Mouse (Mus musculus) MEL (cell line): ENCODE results near the gene Uvssa. TPM values are rescaled to one million over a fixed set of nuclear protein-coding genes. Genes with fewer than 3 reads are reported as not detected.

Experiments used
- DNase-seq: peaks from one replicate; pipeline ENCODE4 v3.0.0; 2011; ENCODE audit warnings: low read depth, low spot score
- H3K27ac ChIP-seq: 2 replicates; pipeline ENCODE4 v1.5.1; 2012; ENCODE audit warnings: low read depth, mild to moderate bottlenecking, control low read depth, low read length, moderate library complexity; ENCODE audit not compliant: control insufficient read depth
- H3K27me3 ChIP-seq, 2 experiments: fragments of 150-350 bp in 1 of 2; sonication (generic) in 1 of 2; 2 replicates each; pipeline ENCODE4 v1.6.1; 2012; ENCODE audit warnings: low read length in 2 of 2, mild to moderate bottlenecking in 2 of 2, improper control_type of control experiment in 1 of 2, moderate library complexity in 1 of 2; ENCODE audit not compliant: insufficient read depth in 2 of 2, control insufficient read depth in 1 of 2
- H3K36me3 ChIP-seq, 2 experiments: 2 replicates each; pipeline ENCODE4 v1.6.1; 2012 to 2014; ENCODE audit warnings: low read length in 2 of 2, improper control_type of control experiment in 1 of 2, inconsistent platforms in 1 of 2, mild to moderate bottlenecking in 1 of 2; ENCODE audit not compliant: insufficient read depth in 2 of 2, control insufficient read depth in 1 of 2
- H3K4me1 ChIP-seq, 2 experiments: fragments of 150-350 bp in 1 of 2; sonication (generic) in 1 of 2; 2 replicates each; pipeline ENCODE4 v1.6.1; 2012; ENCODE audit warnings: low read length in 2 of 2, improper control_type of control experiment in 1 of 2, mild to moderate bottlenecking in 1 of 2; ENCODE audit not compliant: insufficient read depth in 2 of 2, control insufficient read depth in 1 of 2
- H3K4me3 ChIP-seq, 2 experiments: fragments of 150-350 bp in 1 of 2; sonication (generic) in 1 of 2; 2 replicates each; pipeline ENCODE4 v1.5.1; 2012; ENCODE audit warnings: low read depth in 2 of 2, low read length in 2 of 2, mild to moderate bottlenecking in 2 of 2, moderate library complexity in 2 of 2, control low read depth in 1 of 2, improper control_type of control experiment in 1 of 2; ENCODE audit not compliant: control insufficient read depth in 1 of 2, insufficient read depth in 1 of 2
- H3K79me2 ChIP-seq: 2 replicates; pipeline ENCODE4 v1.6.1; 2012; ENCODE audit warnings: mild to moderate bottlenecking, low read length, moderate library complexity; ENCODE audit not compliant: control insufficient read depth, poor library complexity, insufficient read depth
- H3K9ac ChIP-seq: 2 replicates; pipeline ENCODE4 v1.6.1; 2012; ENCODE audit warnings: low read depth, mild to moderate bottlenecking, control low read depth, low read length, moderate library complexity; ENCODE audit not compliant: control insufficient read depth, poor library complexity, severe bottlenecking
- H3K9me3 ChIP-seq: fragments of 150-350 bp; sonication (generic); replicated peaks from 2 replicates; pipeline ENCODE4 v1.6.1; 2012; ENCODE audit warnings: mild to moderate bottlenecking, low read length, improper control_type of control experiment, moderate library complexity; ENCODE audit not compliant: insufficient read depth
- BHLHE40 ChIP-seq: IDR thresholded peaks from 2 replicates; pipeline ENCODE4 v1.6.1; 2012; ENCODE audit warnings: low read depth, mild to moderate bottlenecking, inconsistent platforms, low read length, improper control_type of control experiment, borderline replicate concordance
- CHD1 ChIP-seq: IDR thresholded peaks from 2 replicates; pipeline ENCODE4 v1.6.1; 2012; ENCODE audit warnings: low read depth, mild to moderate bottlenecking, inconsistent platforms, low read length, improper control_type of control experiment
- ELF1 ChIP-seq: IDR thresholded peaks from 2 replicates; pipeline ENCODE4 v1.6.1; 2014; ENCODE audit warnings: low read depth, mild to moderate bottlenecking, inconsistent platforms, low read length, improper control_type of control experiment, moderate library complexity
- EP300 ChIP-seq, 2 experiments: IDR thresholded peaks; 2 replicates each; pipeline ENCODE4 v1.6.1; 2011; ENCODE audit warnings: improper control_type of control experiment in 2 of 2, low read length in 2 of 2, low read depth in 1 of 2, mild to moderate bottlenecking in 1 of 2
- ETS1 ChIP-seq: IDR thresholded peaks from 2 replicates; pipeline ENCODE4 v1.6.1; 2012; ENCODE audit warnings: low read depth, mild to moderate bottlenecking, inconsistent platforms, low read length, improper control_type of control experiment, moderate library complexity
- GATA1 ChIP-seq: IDR thresholded peaks from 2 replicates; pipeline ENCODE4 v1.6.1; 2011; ENCODE audit warnings: low read depth, low read length, improper control_type of control experiment
- JUND ChIP-seq: IDR thresholded peaks from 2 replicates; pipeline ENCODE4 v1.6.1; 2011; ENCODE audit warnings: low read depth, mild to moderate bottlenecking, improper control_type of control experiment, low read length
- MAX ChIP-seq: IDR thresholded peaks from 2 replicates; pipeline ENCODE4 v1.6.1; 2011; ENCODE audit warnings: low read length, improper control_type of control experiment
- MAZ ChIP-seq: IDR thresholded peaks from 2 replicates; pipeline ENCODE4 v1.6.1; 2012; ENCODE audit warnings: low read depth, mild to moderate bottlenecking, inconsistent platforms, low read length, improper control_type of control experiment
- MEF2A ChIP-seq: IDR thresholded peaks from 2 replicates; pipeline ENCODE4 v1.6.1; 2014; ENCODE audit warnings: low read depth, mild to moderate bottlenecking, inconsistent platforms, low read length, improper control_type of control experiment; ENCODE audit not compliant: poor library complexity, insufficient replicate concordance, severe bottlenecking; ENCODE audit errors: extremely low read depth
- MYB ChIP-seq: IDR thresholded peaks from 2 replicates; pipeline ENCODE4 v1.6.1; 2011; ENCODE audit warnings: mild to moderate bottlenecking, low read depth, low read length, improper control_type of control experiment
- MYC ChIP-seq: IDR thresholded peaks from 2 replicates; pipeline ENCODE4 v1.6.1; 2011; ENCODE audit warnings: low read depth, mild to moderate bottlenecking, low read length, improper control_type of control experiment, moderate library complexity
- NELFE ChIP-seq: IDR thresholded peaks from 2 replicates; pipeline ENCODE4 v1.6.1; 2011; ENCODE audit warnings: low read depth, low read length, improper control_type of control experiment
- NRF1 ChIP-seq: IDR thresholded peaks from 2 replicates; pipeline ENCODE4 v1.6.1; 2014; ENCODE audit warnings: low read depth, mild to moderate bottlenecking, inconsistent platforms, low read length, improper control_type of control experiment, moderate library complexity; ENCODE audit not compliant: poor library complexity, insufficient read depth, severe bottlenecking
- POLR2AphosphoS2 ChIP-seq: IDR thresholded peaks from 2 replicates; pipeline ENCODE4 v1.6.1; 2011; ENCODE audit warnings: low read length, improper control_type of control experiment
- POLR2AphosphoS5 ChIP-seq: IDR thresholded peaks from 2 replicates; pipeline ENCODE4 v1.6.1; 2012; ENCODE audit warnings: low read depth, borderline replicate concordance, mild to moderate bottlenecking, inconsistent platforms, low read length, moderate library complexity, mixed read lengths
- RCOR1 ChIP-seq: IDR thresholded peaks from 2 replicates; pipeline ENCODE4 v1.6.1; 2012; ENCODE audit warnings: low read depth, mild to moderate bottlenecking, inconsistent platforms, low read length, improper control_type of control experiment
- SIN3A ChIP-seq: IDR thresholded peaks from 2 replicates; pipeline ENCODE4 v1.6.1; 2012; ENCODE audit warnings: low read length, improper control_type of control experiment, inconsistent platforms
- SMC3 ChIP-seq: IDR thresholded peaks from 2 replicates; pipeline ENCODE4 v1.6.1; 2011; ENCODE audit warnings: low read depth, low read length, improper control_type of control experiment
- TAL1 ChIP-seq: IDR thresholded peaks from 2 replicates; pipeline ENCODE4 v1.6.1; 2012; ENCODE audit warnings: mild to moderate bottlenecking, inconsistent platforms, low read length, moderate library complexity, mixed read lengths
- UBTF ChIP-seq: IDR thresholded peaks from 2 replicates; pipeline ENCODE4 v1.6.1; 2012; ENCODE audit warnings: low read depth, mild to moderate bottlenecking, inconsistent platforms, low read length, improper control_type of control experiment, moderate library complexity, borderline replicate concordance; ENCODE audit not compliant: insufficient read depth
- USF1 ChIP-seq: IDR thresholded peaks from 2 replicates; pipeline ENCODE4 v1.6.1; 2014; ENCODE audit warnings: low read depth, mild to moderate bottlenecking, inconsistent platforms, low read length, improper control_type of control experiment, moderate library complexity
- USF2 ChIP-seq, 2 experiments: IDR thresholded peaks; 2 replicates each; pipeline ENCODE4 v1.6.1; 2011 to 2012; ENCODE audit warnings: improper control_type of control experiment in 2 of 2, low read length in 2 of 2, borderline replicate concordance in 1 of 2, inconsistent platforms in 1 of 2, low read depth in 1 of 2, mild to moderate bottlenecking in 1 of 2; ENCODE audit not compliant: insufficient read depth in 1 of 2
- ZC3H11A ChIP-seq: IDR thresholded peaks from 2 replicates; pipeline ENCODE4 v1.6.1; 2012; ENCODE audit warnings: low read depth, mild to moderate bottlenecking, inconsistent platforms, low read length, improper control_type of control experiment
- ZMIZ1 ChIP-seq: IDR thresholded peaks from 2 replicates; pipeline ENCODE4 v1.6.1; 2012; ENCODE audit warnings: low read depth, mild to moderate bottlenecking, inconsistent platforms, low read length, improper control_type of control experiment, moderate library complexity
- ZNF384 ChIP-seq: IDR thresholded peaks from 2 replicates; pipeline ENCODE4 v1.6.1; 2012; ENCODE audit warnings: low read depth, mild to moderate bottlenecking, inconsistent platforms, low read length, improper control_type of control experiment
- polyA plus RNA-seq, 2 experiments: library from polyadenylated mRNA; stranded (reverse) in 1 of 2; unstranded in 1 of 2; fragments of >175 nt in 1 of 2; fragments of >200 nt in 1 of 2; gene quantifications; 2 replicates each; pipeline versions ENCODE4 v1.2.1 to v1.2.4; 2012; ENCODE audit warnings: low replicate concordance in 2 of 2, low read depth in 1 of 2; ENCODE audit not compliant: insufficient read length in 2 of 2, insufficient read depth in 1 of 2, missing spikeins in 1 of 2
- total RNA-seq: library from RNA; depleted of rRNA; stranded (reverse); fragments of 300-350 nt; gene quantifications from 2 replicates; pipeline ENCODE4 v1.2.3, GENCODE M21; 2012

Uvssa gene
- total and polyA plus RNA-seq, 3 experiments = 6.3 to 10.6 TPM; not detected in 1

DNA sequence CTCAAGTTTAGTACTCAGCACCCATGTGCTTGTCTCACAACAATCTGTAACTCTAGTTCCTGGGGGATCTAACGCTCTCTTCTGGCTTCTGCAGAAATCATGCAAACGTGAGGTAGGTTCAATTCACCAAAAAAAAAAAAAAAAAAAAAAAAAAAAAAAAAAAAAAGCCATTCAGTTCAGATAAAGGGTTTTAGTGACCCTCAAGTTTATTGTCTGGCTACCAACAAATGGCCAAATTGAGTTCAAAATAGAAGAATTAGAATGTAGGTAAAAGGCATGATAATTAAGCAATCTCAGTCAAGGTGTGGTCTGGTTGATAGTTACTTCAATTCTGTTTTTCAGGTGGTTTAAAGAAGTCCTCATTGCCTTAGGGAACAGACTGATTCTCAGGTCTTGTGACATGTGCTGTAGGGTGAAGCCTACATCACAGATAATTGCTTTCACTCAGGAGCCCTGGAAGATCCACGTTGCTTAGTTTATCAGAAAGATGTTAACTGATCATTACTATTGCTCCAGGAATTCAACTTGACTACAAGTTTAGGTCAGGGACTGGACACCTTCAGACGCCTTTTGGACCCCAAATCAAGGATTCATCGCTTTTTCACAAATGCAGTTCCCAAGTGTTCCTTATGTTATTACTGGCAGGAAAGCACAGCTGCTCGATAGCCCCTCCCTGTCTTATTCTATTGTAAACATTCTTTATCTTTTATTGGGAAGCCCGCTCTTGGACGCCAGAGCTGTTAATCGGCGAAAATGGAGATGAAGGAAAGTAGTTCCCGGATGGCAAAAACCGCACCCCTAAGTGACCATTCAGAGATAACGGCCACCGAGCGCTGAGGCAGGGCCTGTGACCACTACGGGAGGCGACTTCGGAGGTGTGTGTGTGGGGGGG, 43.7 kb upstream of the Uvssa start:
- H3K36me3 ChIP-seq = peaks cover 3 to 16% of the 10 kb centered on the region in 2 experiments
- no peaks in the 10 kb centered on the region for H3K27me3 ChIP-seq
- peak overlapping the region; percentile 87 for H3K9ac ChIP-seq
- peaks cover 0 to 17% of the 10 kb centered on the region in 2 experiments; a peak in 2 of 4 replicates for H3K4me1 ChIP-seq
- peaks cover 43% of the 10 kb centered on the region for H3K79me2 ChIP-seq
- peak overlapping the region; percentile 76 for H3K27ac ChIP-seq
- no peaks in the 10 kb centered on the region for H3K9me3 ChIP-seq
- H3K4me3 ChIP-seq = peak overlapping the region; percentile 68 to 87
- no peak for DNase-seq
- 0 out of 2 replicates have a peak, but pooled peaks have one; percentile 17 for TF ChIP-seq USF1
- peak; percentile 80; the same call in 1 of the 2 replicates for TF ChIP-seq MYC
- TF ChIP-seq ZNF384 = peak; percentile 86
- TF ChIP-seq MAX = 0 out of 2 replicates have a peak, but pooled peaks have one; percentile 18
- no peak for TF ChIP-seq SIN3A
- no peak for TF ChIP-seq SMC3

DNA sequence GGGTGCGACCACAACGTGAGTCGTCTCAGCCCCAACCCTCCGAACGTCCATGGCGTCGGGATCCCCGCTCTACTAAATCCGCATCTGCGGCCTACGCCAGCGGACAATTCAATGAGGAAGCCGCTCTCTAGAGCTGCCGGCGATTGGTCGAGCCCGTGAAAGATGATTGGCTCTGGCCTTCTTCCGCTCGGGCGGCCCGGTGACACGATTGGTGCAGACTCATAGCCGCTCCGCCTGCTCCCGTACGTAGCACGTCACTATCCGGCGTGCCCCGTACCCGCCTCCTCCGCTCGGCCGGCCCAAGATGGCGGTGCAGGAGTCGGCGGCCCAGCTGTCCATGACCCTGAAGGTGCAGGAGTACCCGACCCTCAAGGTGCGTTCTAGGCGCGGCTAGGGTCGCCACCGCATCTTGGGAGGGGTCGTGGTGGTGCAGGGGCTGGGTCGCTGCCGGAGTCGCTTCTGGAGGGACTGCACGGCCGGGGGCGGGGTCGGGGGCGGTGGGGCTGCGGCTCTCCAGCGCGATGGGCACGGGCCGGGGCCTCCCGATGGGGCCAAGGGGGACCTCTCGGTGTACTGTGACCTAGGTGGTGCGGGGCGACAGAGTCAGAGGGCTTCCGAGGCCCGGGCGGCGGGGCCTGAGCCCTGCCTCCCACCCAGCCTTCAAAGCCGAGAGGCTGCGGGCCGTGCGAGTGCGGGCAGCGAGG, 42.9 kb upstream of the Uvssa start, which contains the start of gene Maea:
Gene Maea, plus strand, starts transcription at position 237 of the 704 bp plus-strand sequence.
- H3K79me2 ChIP-seq = peaks cover 49% of the 10 kb centered on the region
- no peaks in the 10 kb centered on the region for H3K27me3 ChIP-seq
- peak within 1 kb of the TSS; percentile 79 to 93 for H3K4me3 ChIP-seq
- no peaks in the 10 kb centered on the region for H3K9me3 ChIP-seq
- peaks cover 3 to 16% of the 10 kb centered on the region in 2 experiments for H3K36me3 ChIP-seq
- DNase-seq = peak; percentile 100
- H3K4me1 ChIP-seq = peaks cover 0 to 17% of the 10 kb centered on the region in 2 experiments; a peak in 2 of 4 replicates
- H3K9ac ChIP-seq = peak within 1 kb of the TSS; percentile 94
- H3K27ac ChIP-seq = peak within 1 kb of the TSS; percentile 76
- TF ChIP-seq SMC3 (no peak), POLR2AphosphoS5 (0 out of 2 replicates have a peak, but pooled peaks have one; percentile 77), ELF1 (peak; percentile 95), UBTF (0 out of 2 replicates have a peak, but pooled peaks have one; percentile 49), ZMIZ1 (peak; percentile 98), MAZ (no peak), GATA1 (no peak; the same call in 1 of the 2 replicates), MYC (peak; percentile 57; the same call in 1 of the 2 replicates), RCOR1 (0 out of 2 replicates have a peak, but pooled peaks have one; percentile 19), TAL1 (no peak), ZC3H11A (no peak), NELFE (peak; percentile 99), ETS1 (0 out of 2 replicates have a peak, but pooled peaks have one; percentile 5), CHD1 (no peak), BHLHE40 (no peak), POLR2AphosphoS2 (peak; percentile 97), NRF1 (peak; percentile 47; the same call in 1 of the 2 replicates), ZNF384 (no peak; the same call in 1 of the 2 replicates), USF2 (IDR thresholded peaks at IDR 0.05; ENCODE audit: borderline replicate concordance in 1 of 2, insufficient read depth in 1 of 2, low read depth in 1 of 2, low read length in 2 of 2) (no peak), JUND (no peak), EP300 (IDR thresholded peaks at IDR 0.05; ENCODE audit: low read depth in 1 of 2, low read length in 2 of 2) (peak in 1 of 2 experiments; percentile 49; a peak in 1 of 4 replicates), MYB (no peak), MEF2A (no peak)
